Comparison of ENCODE assay signal across 8 mouse cellular contexts in the genomic region with DNA sequence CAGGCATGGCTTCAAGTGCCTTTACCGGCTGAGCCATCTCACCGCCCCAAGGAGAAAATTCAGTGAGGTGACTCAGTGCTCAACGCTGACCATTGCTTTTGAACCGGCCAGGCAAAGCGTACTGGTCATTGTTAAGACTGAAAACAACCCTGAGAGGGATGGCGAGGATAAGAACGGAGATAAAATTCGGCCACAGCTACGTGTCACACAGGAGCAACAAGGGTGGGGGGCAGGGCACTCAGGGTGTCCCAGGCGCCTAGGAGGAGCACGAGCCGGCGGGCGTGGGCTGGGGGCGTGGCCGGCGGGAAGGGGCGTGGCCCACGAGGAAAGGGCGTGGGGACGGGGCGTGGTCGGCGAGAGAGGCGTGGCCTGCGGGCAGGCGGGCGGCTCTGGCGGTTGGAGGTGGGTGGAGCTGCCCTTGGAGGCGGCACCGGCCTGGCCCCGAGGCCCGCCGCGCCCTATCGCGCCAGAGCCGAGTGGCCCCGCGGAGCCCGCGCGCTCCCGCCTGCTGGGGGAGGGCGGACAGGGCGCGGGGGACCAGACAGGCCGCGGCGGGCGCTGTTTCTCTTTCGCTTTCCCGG.
A peak's percentile ranks its signal among the peaks of the same experiment; 100 is the strongest.
DNase-seq lines count a peak whose midpoint lies in the region; ATAC-seq lines count a peak whose summit lies in the region.

No protein-coding gene starts in this region.

- H3K9ac ChIP-seq in embryonic facial prominence, embryonic 14.5 days (ENCODE audit: low read depth, low read length): peak overlapping the region; percentile 68
- peak overlapping the region; percentile 58 for H3K9ac ChIP-seq in kidney, embryonic 14.5 days (ENCODE audit: low read depth, low read length)
- peak overlapping the region; percentile 51 for H3K9ac ChIP-seq in limb, embryonic 15.5 days

- H3K4me3 ChIP-seq in embryonic facial prominence, embryonic 14.5 days (ENCODE audit: low read depth, low read length): peak overlapping the region; percentile 68
- H3K4me3 ChIP-seq in kidney, embryonic 14.5 days (ENCODE audit: low read length): peak overlapping the region; percentile 67
- peak overlapping the region; percentile 75 for H3K4me3 ChIP-seq in limb, embryonic 15.5 days

- no peaks in the 10 kb centered on the region for H3K9me3 ChIP-seq in embryonic facial prominence, embryonic 14.5 days (ENCODE audit: control insufficient read depth, low read length)
- no peaks in the 10 kb centered on the region for H3K9me3 ChIP-seq in kidney, embryonic 14.5 days (ENCODE audit: control insufficient read depth, low read length)
- H3K9me3 ChIP-seq in limb, embryonic 15.5 days: no peaks in the 10 kb centered on the region

- H3K27ac ChIP-seq in embryonic facial prominence, embryonic 14.5 days (replicated peaks; ENCODE audit: low read depth, low read length): no peak overlapping the region
- no peak overlapping the region for H3K27ac ChIP-seq in kidney, embryonic 14.5 days (ENCODE audit: low read depth, low read length)
- H3K27ac ChIP-seq in limb, embryonic 15.5 days: no peak overlapping the region

- H3K4me2 ChIP-seq in embryonic facial prominence, embryonic 14.5 days (ENCODE audit: low read depth, low read length): peak overlapping the region; percentile 96
- H3K4me2 ChIP-seq in kidney, embryonic 14.5 days (replicated peaks; ENCODE audit: low read depth, low read length): peak overlapping the region; percentile 88
- H3K4me2 ChIP-seq in limb, embryonic 15.5 days: peak overlapping the region; percentile 92

- H3K4me1 ChIP-seq in embryonic facial prominence, embryonic 14.5 days (ENCODE audit: control insufficient read depth, insufficient read depth, low read length): no peaks in the 10 kb centered on the region
- H3K4me1 ChIP-seq in kidney, embryonic 14.5 days (ENCODE audit: control insufficient read depth, insufficient read depth, low read length): no peaks in the 10 kb centered on the region
- H3K4me1 ChIP-seq in limb, embryonic 15.5 days: 0 out of 2 replicates have a peak, but pooled peaks cover 8% of the 10 kb centered on the region

- WGBS in embryonic facial prominence, embryonic 14.5 days: 1% methylated on average over 15 of the region's 53 CpGs
- under 1% methylated on average over 39 of the region's 53 CpGs for WGBS in kidney, embryonic 14.5 days
- WGBS in limb, embryonic 15.5 days: under 1% methylated on average over 33 of the region's 53 CpGs

- no peaks in the 10 kb centered on the region for H3K36me3 ChIP-seq in embryonic facial prominence, embryonic 14.5 days (ENCODE audit: control insufficient read depth, insufficient read depth, low read length)
- H3K36me3 ChIP-seq in kidney, embryonic 14.5 days (ENCODE audit: control insufficient read depth, insufficient read depth, low read length): no peaks in the 10 kb centered on the region
- H3K36me3 ChIP-seq in limb, embryonic 15.5 days: no peaks in the 10 kb centered on the region

- ATAC-seq in embryonic facial prominence, embryonic 14.5 days (ENCODE audit: low read depth): peak; percentile 98
- peak; percentile 99 for ATAC-seq in kidney, embryonic 14.5 days (ENCODE audit: low FRiP score, low TSS enrichment)
- ATAC-seq in limb, embryonic 15.5 days (ENCODE audit: insufficient number of reproducible peaks, low FRiP score, low TSS enrichment, low read depth): peak; percentile 93

- peaks cover 16% of the 10 kb centered on the region for H3K27me3 ChIP-seq in embryonic facial prominence, embryonic 14.5 days (replicated peaks; ENCODE audit: control insufficient read depth, insufficient read depth, low read length)
- H3K27me3 ChIP-seq in kidney, embryonic 14.5 days (ENCODE audit: control insufficient read depth, insufficient read depth, low read length): peaks cover 19% of the 10 kb centered on the region
- peaks cover 19% of the 10 kb centered on the region for H3K27me3 ChIP-seq in limb, embryonic 15.5 days

- peak; percentile 84 for DNase-seq in 3T3-L1 (ENCODE audit: low read depth, low spot score)
- DNase-seq in adrenal gland, postnatal 4 days (ENCODE audit: low spot score in 2 of 2): peak; percentile 92 to 99
- DNase-seq in embryonic facial prominence, embryonic 14.5 days (ENCODE audit: low spot score): peak; percentile 90
- peak; percentile 95 to 97 for DNase-seq in heart, adult 9 months (ENCODE audit: low spot score in 2 of 2)
- DNase-seq in monocyte, adult 2 months (ENCODE audit: low read depth in 1 of 2, low spot score in 2 of 2): peak; percentile 90 to 96
- DNase-seq in spleen, postnatal 36 days (ENCODE audit: low spot score in 2 of 2): peak; percentile 95 to 96
